Mouse (Mus musculus) heart, postnatal 0 days (tissue): ENCODE results near the gene Ppp1r9a. TPM values are rescaled to one million over a fixed set of nuclear protein-coding genes. Genes with fewer than 3 reads are reported as not detected.

Experiments
- ATAC-seq: fragments of 200-750 bp; cut with Nextera tagmentation; 2 replicates; pipeline ENCODE4 v1.8.0; 2017; ENCODE audit warnings: low read depth, moderate number of reproducible peaks, moderate library complexity; ENCODE audit not compliant: insufficient read depth
- DNase-seq: peaks from one replicate; pipeline ENCODE4 v3.0.0-alpha.2; 2016; ENCODE audit warnings: low spot score
- H3K27ac ChIP-seq: fragments of 300-500 bp; sonication (generic); 2 replicates; pipeline ENCODE4 v1.5.1; 2014; ENCODE audit warnings: low read depth, mild to moderate bottlenecking
- H3K27me3 ChIP-seq: fragments of 300-500 bp; sonication (generic); 2 replicates; pipeline ENCODE4 v1.6.1; 2014; ENCODE audit warnings: low read length, mixed read lengths; ENCODE audit not compliant: control insufficient read depth, insufficient read depth
- H3K36me3 ChIP-seq: fragments of 300-500 bp; sonication (generic); replicated peaks from 2 replicates; pipeline ENCODE4 v1.6.1; 2014; ENCODE audit warnings: low read length, mixed read lengths; ENCODE audit not compliant: control insufficient read depth, insufficient read depth
- H3K4me1 ChIP-seq: fragments of 300-500 bp; sonication (generic); 2 replicates; pipeline ENCODE4 v1.6.1; 2014; ENCODE audit warnings: antibody characterized with exemption; ENCODE audit not compliant: control insufficient read depth, insufficient read depth
- H3K4me2 ChIP-seq: fragments of 300-500 bp; sonication (generic); 2 replicates; pipeline ENCODE4 v1.6.1; 2014; ENCODE audit warnings: low read depth, mild to moderate bottlenecking, low read length, moderate library complexity
- H3K4me3 ChIP-seq: fragments of 300-500 bp; sonication (generic); 2 replicates; pipeline ENCODE4 v1.5.1; 2014; ENCODE audit warnings: low read depth, low read length
- H3K9ac ChIP-seq: fragments of 300-500 bp; sonication (generic); replicated peaks from 2 replicates; pipeline ENCODE4 v1.6.1; 2014; ENCODE audit warnings: low read depth, low read length, mixed read lengths
- H3K9me3 ChIP-seq: fragments of 300-500 bp; sonication (generic); replicated peaks from 2 replicates; pipeline ENCODE4 v1.6.1; 2016; ENCODE audit warnings: low read length; ENCODE audit not compliant: control insufficient read depth
- CTCF ChIP-seq: IDR thresholded peaks from 2 replicates; pipeline ENCODE4 v1.5.1; 2016; ENCODE audit warnings: antibody characterized with exemption, control low read depth, low read depth
- EP300 ChIP-seq: IDR thresholded peaks from 2 replicates; pipeline ENCODE4 v1.6.1; 2016; ENCODE audit warnings: antibody characterized with exemption, low read depth
- WGBS: fragments of 180-500 bp; shearing (Covaris S2); extraction: QIAGEN DNeasy Blood & Tissue Kit; methylation state at CpG from one replicate; pipeline ENCODE4 v1.1.7; 2014; 5-methylcytosine and 5-hydroxymethylcytosine counted together
- polyA plus RNA-seq: library from polyadenylated mRNA; unstranded; fragments of >200 nt; fragmentation: Nextera tagmentation; extraction: Ambion mirVana; gene quantifications from 2 replicates; pipeline ENCODE4 v1.2.1, GENCODE M21; 2015
- total RNA-seq: library from RNA; depleted of rRNA; stranded (reverse); fragments of >200 nt; gene quantifications from 2 replicates; pipeline ENCODE4 v1.2.3, GENCODE M21; 2014; ENCODE audit warnings: low replicate concordance

Gene Ppp1r9a
- total and polyA plus RNA-seq, 2 experiments from 2014 or later: 8.3 to 11.6 TPM

DNA sequence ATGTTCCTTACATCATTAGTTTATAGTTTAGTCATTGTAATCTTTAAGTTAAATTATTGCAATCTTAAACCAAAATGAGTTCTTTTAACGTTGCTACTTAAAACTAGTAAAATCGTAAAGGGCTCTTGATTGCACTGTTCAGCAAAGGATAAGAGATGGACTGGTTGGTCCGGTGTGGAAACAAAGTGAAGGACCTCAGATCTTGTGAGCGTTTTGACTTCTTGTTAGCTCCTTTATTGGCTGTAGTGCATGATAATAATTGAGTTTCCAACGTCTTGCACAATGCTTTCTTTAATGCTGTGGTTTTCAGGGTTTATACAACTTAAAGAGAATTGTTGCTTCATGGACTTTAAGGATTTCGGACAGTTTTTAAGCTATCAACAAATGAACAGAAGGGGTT, 259.3 kb downstream of the Ppp1r9a start:
- 0 out of 2 replicates have a peak, but pooled peaks cover 5% of the 10 kb centered on the region for H3K36me3 ChIP-seq
- no peak overlapping the region for H3K4me3 ChIP-seq
- H3K27ac ChIP-seq: no peak overlapping the region
- 83% methylated on average over 6 of the region's 6 CpGs for WGBS
- ATAC-seq (no peak), DNase-seq (no peak)
- H3K9me3 ChIP-seq: no peaks in the 10 kb centered on the region
- no peak overlapping the region for H3K4me2 ChIP-seq
- H3K27me3 ChIP-seq: no peaks in the 10 kb centered on the region
- peaks cover 13% of the 10 kb centered on the region; the same call in 1 of the 2 replicates for H3K4me1 ChIP-seq
- no peak overlapping the region for H3K9ac ChIP-seq
- no peak for TF ChIP-seq EP300
- TF ChIP-seq CTCF: no peak

DNA sequence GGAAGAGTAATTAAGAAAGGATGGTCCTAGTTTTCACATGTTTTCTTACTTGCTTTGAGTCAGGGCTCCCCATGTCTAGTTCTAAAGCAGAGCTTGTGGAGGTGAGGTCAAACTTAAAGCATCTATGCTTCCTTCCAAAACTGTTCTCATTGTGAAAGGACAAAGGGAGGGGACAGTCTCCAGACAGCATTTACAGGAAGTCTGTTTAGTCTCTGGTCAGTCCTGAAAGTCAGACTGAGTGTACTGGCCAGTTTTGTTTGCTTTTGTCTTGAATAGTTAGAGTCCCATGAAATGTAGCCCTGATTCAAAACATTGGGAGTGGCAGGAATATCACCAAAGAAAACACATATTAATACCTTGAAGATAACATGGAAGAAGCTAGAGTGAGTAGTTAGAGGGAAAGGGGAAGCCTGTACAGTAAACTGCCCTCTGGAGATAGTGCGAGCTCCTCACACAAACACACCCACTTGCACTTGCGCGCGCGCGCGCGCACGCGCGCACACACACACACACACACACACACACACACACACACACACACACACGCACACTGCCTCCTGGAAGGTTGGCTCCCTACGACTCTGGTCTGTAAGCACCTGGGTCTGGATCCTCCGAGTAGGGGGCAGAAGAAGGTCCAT, 260.9 kb downstream of the Ppp1r9a start:
- peak overlapping the region; percentile 50 for H3K27ac ChIP-seq
- 78% methylated on average over 14 of the region's 14 CpGs for WGBS
- H3K36me3 ChIP-seq: no peaks in the 10 kb centered on the region
- ATAC-seq (no peak), DNase-seq (no peak)
- H3K9ac ChIP-seq: no peak overlapping the region
- H3K4me1 ChIP-seq: 0 out of 2 replicates have a peak, but pooled peaks cover 10% of the 10 kb centered on the region
- no peak overlapping the region for H3K4me3 ChIP-seq
- H3K9me3 ChIP-seq: no peaks in the 10 kb centered on the region
- H3K27me3 ChIP-seq: no peaks in the 10 kb centered on the region
- TF ChIP-seq CTCF (no peak), EP300 (no peak)
- 0 out of 2 replicates have a peak overlapping the region, but pooled peaks have one; percentile 21 for H3K4me2 ChIP-seq

DNA sequence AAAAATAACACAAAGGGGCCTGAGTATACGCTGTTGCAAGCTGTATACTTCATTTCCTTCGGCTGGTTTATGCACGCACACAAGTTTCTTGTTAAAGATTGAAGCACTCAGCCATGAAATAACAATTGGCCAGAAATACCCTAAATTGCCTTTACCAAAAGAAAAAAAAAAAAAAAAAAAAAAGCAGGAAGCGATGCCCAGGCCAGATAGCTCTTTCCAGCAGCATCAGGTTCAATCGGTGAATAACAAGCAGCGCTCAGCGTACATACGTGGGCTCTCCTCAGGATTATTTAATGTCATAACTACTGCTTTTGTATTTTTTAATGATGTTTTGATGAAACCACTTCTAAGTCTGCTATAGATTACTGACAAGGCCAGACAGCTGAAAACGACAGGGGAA, 262.1 kb downstream of the Ppp1r9a start:
- TF ChIP-seq EP300 (no peak), CTCF (no peak)
- no peaks in the 10 kb centered on the region for H3K36me3 ChIP-seq
- ATAC-seq (no peak), DNase-seq (no peak)
- H3K9me3 ChIP-seq: no peaks in the 10 kb centered on the region
- 73% methylated on average over 9 of the region's 9 CpGs for WGBS
- H3K4me1 ChIP-seq: 0 out of 2 replicates have a peak, but pooled peaks cover 9% of the 10 kb centered on the region
- H3K27ac ChIP-seq: peak overlapping the region; percentile 41
- H3K27me3 ChIP-seq: no peaks in the 10 kb centered on the region
- no peak overlapping the region for H3K4me2 ChIP-seq
- no peak overlapping the region for H3K9ac ChIP-seq
- no peak overlapping the region for H3K4me3 ChIP-seq

DNA sequence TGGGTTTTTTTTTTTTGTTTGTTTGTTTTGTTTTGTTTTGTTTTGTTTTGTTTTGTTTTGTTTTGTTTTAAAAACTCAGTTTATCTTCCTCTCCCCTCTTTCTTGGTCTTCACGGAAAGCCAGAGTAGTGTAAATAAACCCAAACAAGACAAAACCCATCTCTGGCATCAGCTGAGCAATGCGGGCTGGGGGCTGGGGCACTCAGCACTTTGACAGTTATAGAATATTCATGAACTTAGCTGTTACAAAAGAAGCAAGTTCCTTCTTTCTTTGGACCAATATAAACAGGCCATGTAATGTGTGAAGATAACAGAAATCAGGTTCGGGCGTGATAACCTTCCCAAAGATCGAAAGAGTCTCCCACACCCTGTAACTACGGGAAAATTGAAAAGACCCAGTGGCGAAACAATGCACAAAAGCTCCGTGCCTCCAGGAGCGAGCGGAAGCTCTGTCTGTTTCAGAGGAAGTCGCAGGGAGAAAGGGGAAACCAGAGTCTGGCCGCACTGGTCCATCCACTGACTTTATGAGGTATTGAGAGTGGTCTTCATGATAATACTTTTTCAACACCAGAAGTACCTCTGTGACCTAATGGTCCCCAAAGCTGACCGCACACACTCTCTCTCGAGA, 264.4 kb downstream of the Ppp1r9a start:
- no peak for TF ChIP-seq CTCF
- no peak for TF ChIP-seq EP300
- DNase-seq: no peak

DNA sequence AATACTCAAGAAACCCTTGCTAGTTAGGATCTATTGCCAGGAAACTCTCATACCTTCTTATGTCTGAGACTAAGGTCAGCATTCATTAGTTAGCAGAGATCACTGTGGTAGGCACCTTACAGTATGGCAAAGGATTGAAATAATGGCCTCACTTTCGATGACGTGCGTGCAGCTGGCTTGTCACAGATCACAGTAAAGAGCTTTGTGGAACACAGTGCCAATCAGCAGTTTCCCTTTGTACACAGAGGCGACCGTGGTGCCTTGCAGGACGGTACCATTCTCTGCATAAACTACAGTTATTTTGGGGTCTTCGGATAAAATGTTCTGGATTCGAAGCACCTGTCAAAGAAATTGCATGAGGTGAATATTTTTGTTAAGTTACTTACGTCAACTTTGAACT, 265.4 kb downstream of the Ppp1r9a start:
- Histone ChIP-seq H3K36me3 (no peaks in the 10 kb centered on the region), H3K9me3 (no peaks in the 10 kb centered on the region), H3K4me3 (no peak overlapping the region), H3K9ac (no peak overlapping the region), H3K4me2 (no peak overlapping the region), H3K27ac (no peak overlapping the region), H3K4me1 (0 out of 2 replicates have a peak, but pooled peaks cover 9% of the 10 kb centered on the region), H3K27me3 (no peaks in the 10 kb centered on the region)
- DNase-seq: no peak
- TF ChIP-seq EP300: no peak
- TF ChIP-seq CTCF: no peak
- no peak for ATAC-seq
- WGBS: 74% methylated on average over 9 of the region's 9 CpGs

More for the DNA sequence above, 264.4 kb downstream of the Ppp1r9a start:
- no peak for ATAC-seq
- H3K4me2 ChIP-seq: peak overlapping the region; percentile 42
- H3K36me3 ChIP-seq: no peaks in the 10 kb centered on the region
- no peaks in the 10 kb centered on the region for H3K27me3 ChIP-seq
- 0 out of 2 replicates have a peak, but pooled peaks cover 9% of the 10 kb centered on the region for H3K4me1 ChIP-seq
- no peaks in the 10 kb centered on the region for H3K9me3 ChIP-seq
- no peak overlapping the region for H3K9ac ChIP-seq
- H3K4me3 ChIP-seq: peak overlapping the region; percentile 8; the same call in 1 of the 2 replicates
- 40% methylated on average over 14 of the region's 14 CpGs for WGBS
- H3K27ac ChIP-seq: peak overlapping the region; percentile 18
